Mouse (Mus musculus) liver, adult 2 months (tissue): ENCODE data around the gene Phox2a.

Source experiments
- CTCF ChIP-seq: fragments of 200-500 bp; IDR thresholded peaks from 2 replicates; pipeline ENCODE4 v1.5.1; 2011; ENCODE audit warnings: low read depth, low read length, control low read depth
- POLR2A ChIP-seq: fragments of 200-500 bp; IDR thresholded peaks from 2 replicates; pipeline ENCODE4 v1.6.1; 2011; ENCODE audit warnings: low read length, control low read depth; ENCODE audit not compliant: insufficient read depth; ENCODE audit errors: extremely low read depth

- TF ChIP-seq CTCF, result no peak
- no peak for TF ChIP-seq POLR2A
Measured at GRCm38 (mm10) chr7:101857094-101857493, 39.0 kb downstream of the Phox2a start, which contains the start of gene Folr2.
